Mouse (Mus musculus): ENCODE measurements around the gene Kif6. TPM values are rescaled to one million over a fixed set of nuclear protein-coding genes. Genes with fewer than 3 reads are reported as not detected.

Kif6 gene
- polyA plus RNA-seq, 1 experiment from 2014 or later, result 0.92 TPM

GRCm38 (mm10) chr17:49959021-49959420 lies 344.1 kb downstream of the Kif6 start:
- no peak overlapping the region for H3K27ac ChIP-seq (ENCODE audit: low read depth, low read length)
- H3K9me3 ChIP-seq (ENCODE audit: control insufficient read depth, low read length), result no peaks in the 10 kb centered on the region
- H3K4me2 ChIP-seq, result no peak overlapping the region
- no peak overlapping the region for H3K4me3 ChIP-seq (ENCODE audit: low read depth, low read length)
- H3K9ac ChIP-seq (ENCODE audit: low read depth, low read length), result no peak overlapping the region
- H3K4me1 ChIP-seq (replicated peaks; ENCODE audit: control insufficient read depth, insufficient read depth, low read length), result no peaks in the 10 kb centered on the region
- no peaks in the 10 kb centered on the region for H3K27me3 ChIP-seq (replicated peaks; ENCODE audit: control insufficient read depth, insufficient read depth, low read length)
- ATAC-seq (replicated peaks; ENCODE audit: low FRiP score), result no peak
- no peaks in the 10 kb centered on the region for H3K36me3 ChIP-seq (ENCODE audit: control insufficient read depth, insufficient read depth, low read length)
- DNase-seq (ENCODE audit: low spot score), result no peak

Other genes starting within 250 kb of the Kif6 start
- gene Mocs1, start 186.8 kb upstream of the Kif6 start, polyA plus RNA-seq (2014; fragmentation: Nextera tagmentation; extraction: Ambion mirVana), result 15.8 and 16.2 TPM in 2 replicates
- gene Daam2, start 50.8 kb upstream of the Kif6 start, polyA plus RNA-seq (2014; fragmentation: Nextera tagmentation; extraction: Ambion mirVana), result 2.2 and 2.6 TPM in 2 replicates

All from liver, embryonic 11.5 days (tissue).